Mouse (Mus musculus): ENCODE results near the gene Myo1d. TPM values are rescaled to one million over a fixed set of nuclear protein-coding genes. Genes with fewer than 3 reads are reported as not detected.

Gene Myo1d
- total RNA-seq, 2 experiments from 2014 or later: 34.4 to 41.9 TPM

Other genes with a start within 250 kb of the Myo1d start
- 10 to 100 TPM; 52.7 to 53.2 TPM for gene Tmem98, start 30.1 kb upstream of the Myo1d start, total RNA-seq (2021)
- gene Spaca3, start 78.3 kb upstream of the Myo1d start, total RNA-seq (2021): not detected